Mouse (Mus musculus) ES-Bruce4 (cell line): Measurements from ENCODE around the gene Abhd14b.

Experiments used
- CTCF ChIP-seq: IDR thresholded peaks from one replicate; pipeline ENCODE4 v1.8.1; 2011; ENCODE audit warnings: low read depth, low read length
- EP300 ChIP-seq: IDR thresholded peaks from 2 replicates; pipeline ENCODE4 v1.6.1; 2011; ENCODE audit warnings: low read depth, low read length; ENCODE audit not compliant: insufficient read depth
- POLR2A ChIP-seq: IDR thresholded peaks from one replicate; pipeline ENCODE4 v1.8.1; 2011; ENCODE audit warnings: low read length; ENCODE audit not compliant: insufficient read depth

- no peak for TF ChIP-seq CTCF
- TF ChIP-seq POLR2A = no peak
- no peak for TF ChIP-seq EP300
Observed at GRCm38 (mm10) chr9:106501846-106502245, 54.6 kb downstream of the Abhd14b start.
